Mouse (Mus musculus) 416B (cell line): ENCODE results near the gene Utp14a.
A peak's percentile ranks its signal among the peaks of the same experiment; 100 is the strongest.
"Not testable (repeated sequence)": the region's sequence is repeated elsewhere in the genome, so short reads cannot be mapped to it uniquely, and the experiment has no call there.

Experiments used
- DNase-seq: peaks from one replicate; pipeline ENCODE4 v3.0.0; 2011; ENCODE audit warnings: low read depth

Gene Utp14a

GRCm38 (mm10) chrX:48256468-48257007 lies at the start of gene Utp14a:
Utp14a (plus strand) TSS chrX:48256862.
- peak; percentile 96 for DNase-seq

- peak; percentile 17 for DNase-seq
These were observed 48.7 kb upstream of the Utp14a start for GRCm38 (mm10) chrX:48207761-48208487.

GRCm38 (mm10) chrX:48208519-48209185 lies 48.0 kb upstream of the Utp14a start, which contains the start of gene Zdhhc9:
Zdhhc9 (minus strand) TSS chrX:48208878.
- peak; percentile 94 for DNase-seq

GRCm38 (mm10) chrX:48209746-48210145 lies 46.9 kb upstream of the Utp14a start:
- DNase-seq, result not testable (repeated sequence)

- no peak for DNase-seq
These were observed 37.2 kb upstream of the Utp14a start for GRCm38 (mm10) chrX:48219468-48219867.

- DNase-seq, result no peak
These were observed 34.0 kb upstream of the Utp14a start for GRCm38 (mm10) chrX:48222706-48223105.

GRCm38 (mm10) chrX:48226225-48226624 lies 30.4 kb upstream of the Utp14a start:
- no peak for DNase-seq

- DNase-seq, result peak; percentile 86
These were observed 22.2 kb upstream of the Utp14a start for GRCm38 (mm10) chrX:48234417-48234816.

- DNase-seq, result no peak
These were observed 733 bp upstream of the Utp14a start for GRCm38 (mm10) chrX:48255830-48256428.

- no peak for DNase-seq
These were observed 349 bp downstream of the Utp14a start for GRCm38 (mm10) chrX:48257011-48257410.

- peak; percentile 52 for DNase-seq
These were observed 15.0 kb downstream of the Utp14a start for GRCm38 (mm10) chrX:48271671-48272070.

- DNase-seq, result peak; percentile 23
These were observed 18.0 kb downstream of the Utp14a start for GRCm38 (mm10) chrX:48274634-48275033.

GRCm38 (mm10) chrX:48278103-48278502 lies 21.4 kb downstream of the Utp14a start:
- peak; percentile 48 for DNase-seq

- DNase-seq, result peak; percentile 94
These were observed 27.8 kb downstream of the Utp14a start for GRCm38 (mm10) chrX:48284386-48285005.

GRCm38 (mm10) chrX:48285006-48285650 lies 28.5 kb downstream of the Utp14a start:
- peak; percentile 93 for DNase-seq

GRCm38 (mm10) chrX:48285651-48286021 lies 29.0 kb downstream of the Utp14a start:
- no peak for DNase-seq

- DNase-seq, result no peak
These were observed 29.8 kb downstream of the Utp14a start for GRCm38 (mm10) chrX:48286488-48286887.

GRCm38 (mm10) chrX:48288008-48288407 lies 31.3 kb downstream of the Utp14a start:
- no peak for DNase-seq

GRCm38 (mm10) chrX:48291413-48291812 lies 34.8 kb downstream of the Utp14a start:
- DNase-seq, result no peak

GRCm38 (mm10) chrX:48305356-48305755 lies 48.7 kb downstream of the Utp14a start:
- DNase-seq, result no peak

GRCm38 (mm10) chrX:48310706-48311517 lies 54.2 kb downstream of the Utp14a start:
- DNase-seq, result no peak
